Mouse (Mus musculus): Measurements from ENCODE around the gene Cyp3a13.
"Not testable (repeated sequence)": the region's sequence is repeated elsewhere in the genome, so short reads cannot be mapped to it uniquely, and the experiment has no call there.

Gene Cyp3a13

GRCm38 (mm10) chr5:137921532-137921931 is at the start of gene Cyp3a13:
Gene Cyp3a13, minus strand, starts transcription at chr5:137921619.
- no peak for DNase-seq (ENCODE audit: low read depth, low spot score)

- DNase-seq (ENCODE audit: low read depth, low spot score): no peak
These were observed 45.1 kb upstream of the Cyp3a13 start for GRCm38 (mm10) chr5:137966492-137966891.

GRCm38 (mm10) chr5:137962945-137963344 is 41.5 kb upstream of the Cyp3a13 start, which contains the start of gene Gjc3:
Gene Gjc3, minus strand, starts transcription at chr5:137963098.
- DNase-seq (ENCODE audit: low read depth, low spot score): no peak

- DNase-seq (ENCODE audit: low read depth, low spot score): no peak
These were observed 35.0 kb upstream of the Cyp3a13 start for GRCm38 (mm10) chr5:137956404-137956803.

GRCm38 (mm10) chr5:137951218-137951617 is 29.8 kb upstream of the Cyp3a13 start:
- no peak for DNase-seq (ENCODE audit: low read depth, low spot score)

- no peak for DNase-seq (ENCODE audit: low read depth, low spot score)
These were observed 25.9 kb upstream of the Cyp3a13 start for GRCm38 (mm10) chr5:137947303-137947702.

- no peak for DNase-seq (ENCODE audit: low read depth, low spot score)
These were observed 21.7 kb upstream of the Cyp3a13 start for GRCm38 (mm10) chr5:137943133-137943532.

GRCm38 (mm10) chr5:137940948-137941347 is 19.5 kb upstream of the Cyp3a13 start:
- DNase-seq (ENCODE audit: low read depth, low spot score): no peak

GRCm38 (mm10) chr5:137937238-137937637 is 15.8 kb upstream of the Cyp3a13 start:
- DNase-seq (ENCODE audit: low read depth, low spot score): no peak

- no peak for DNase-seq (ENCODE audit: low read depth, low spot score)
These were observed 15.1 kb upstream of the Cyp3a13 start for GRCm38 (mm10) chr5:137936486-137936885.

- not testable (repeated sequence) for DNase-seq (ENCODE audit: low read depth, low spot score)
These were observed 12.5 kb upstream of the Cyp3a13 start for GRCm38 (mm10) chr5:137933934-137934333.

GRCm38 (mm10) chr5:137928439-137928838 is 7.0 kb upstream of the Cyp3a13 start:
- no peak for DNase-seq (ENCODE audit: low read depth, low spot score)

GRCm38 (mm10) chr5:137922171-137922570 is 752 bp upstream of the Cyp3a13 start:
- no peak for DNase-seq (ENCODE audit: low read depth, low spot score)

- no peak for DNase-seq (ENCODE audit: low read depth, low spot score)
These were observed 5.9 kb downstream of the Cyp3a13 start for GRCm38 (mm10) chr5:137915550-137915949.

GRCm38 (mm10) chr5:137914508-137914907 is 6.9 kb downstream of the Cyp3a13 start:
- DNase-seq (ENCODE audit: low read depth, low spot score): no peak

- no peak for DNase-seq (ENCODE audit: low read depth, low spot score)
These were observed 11.7 kb downstream of the Cyp3a13 start for GRCm38 (mm10) chr5:137909564-137910262.

- no peak for DNase-seq (ENCODE audit: low read depth, low spot score)
These were observed 23.6 kb downstream of the Cyp3a13 start for GRCm38 (mm10) chr5:137897812-137898211.

GRCm38 (mm10) chr5:137892954-137893353 is 28.5 kb downstream of the Cyp3a13 start:
- no peak for DNase-seq (ENCODE audit: low read depth, low spot score)

- no peak for DNase-seq (ENCODE audit: low read depth, low spot score)
These were observed 33.8 kb downstream of the Cyp3a13 start for GRCm38 (mm10) chr5:137887666-137888065.

GRCm38 (mm10) chr5:137885894-137886293 is 35.5 kb downstream of the Cyp3a13 start:
- DNase-seq (ENCODE audit: low read depth, low spot score): peak; percentile 3

- DNase-seq (ENCODE audit: low read depth, low spot score): no peak
These were observed 38.1 kb downstream of the Cyp3a13 start for GRCm38 (mm10) chr5:137883345-137883744.

- no peak for DNase-seq (ENCODE audit: low read depth, low spot score)
These were observed 38.5 kb downstream of the Cyp3a13 start for GRCm38 (mm10) chr5:137882922-137883321.

- no peak for DNase-seq (ENCODE audit: low read depth, low spot score)
These were observed 43.6 kb downstream of the Cyp3a13 start for GRCm38 (mm10) chr5:137877860-137878259.

- DNase-seq (ENCODE audit: low read depth, low spot score): no peak
These were observed 46.4 kb downstream of the Cyp3a13 start for GRCm38 (mm10) chr5:137875054-137875453.
